Mouse (Mus musculus): ENCODE measurements around the gene Nxph3.

Nxph3 gene

GRCm38 (mm10) chr11:95514298-95514861 lies at the start of gene Nxph3:
Nxph3 (minus strand) TSS chr11:95514570.
- DNase-seq (ENCODE audit: low spot score): peak; percentile 59

- no peak for DNase-seq (ENCODE audit: low spot score)
Measured at GRCm38 (mm10) chr11:95563849-95564248, 49.5 kb upstream of the Nxph3 start.

GRCm38 (mm10) chr11:95560773-95561172 lies 46.4 kb upstream of the Nxph3 start:
- no peak for DNase-seq (ENCODE audit: low spot score)

- DNase-seq (ENCODE audit: low spot score): no peak
Measured at GRCm38 (mm10) chr11:95559761-95560160, 45.4 kb upstream of the Nxph3 start.

- DNase-seq (ENCODE audit: low spot score): no peak
Measured at GRCm38 (mm10) chr11:95557719-95558118, 43.3 kb upstream of the Nxph3 start.

- DNase-seq (ENCODE audit: low spot score): no peak
Measured at GRCm38 (mm10) chr11:95557032-95557431, 42.7 kb upstream of the Nxph3 start.

GRCm38 (mm10) chr11:95555279-95555678 lies 40.9 kb upstream of the Nxph3 start:
- no peak for DNase-seq (ENCODE audit: low spot score)

- no peak for DNase-seq (ENCODE audit: low spot score)
Measured at GRCm38 (mm10) chr11:95550301-95551021, 36.1 kb upstream of the Nxph3 start.

GRCm38 (mm10) chr11:95546021-95546782 lies 31.8 kb upstream of the Nxph3 start:
- DNase-seq (ENCODE audit: low spot score): no peak

GRCm38 (mm10) chr11:95544546-95545327 lies 30.4 kb upstream of the Nxph3 start:
- no peak for DNase-seq (ENCODE audit: low spot score)

GRCm38 (mm10) chr11:95540637-95541385 lies 26.4 kb upstream of the Nxph3 start:
- DNase-seq (ENCODE audit: low spot score): no peak

GRCm38 (mm10) chr11:95538378-95539104 lies 24.2 kb upstream of the Nxph3 start:
- no peak for DNase-seq (ENCODE audit: low spot score)

- DNase-seq (ENCODE audit: low spot score): peak; percentile 53
Measured at GRCm38 (mm10) chr11:95533484-95534160, 19.3 kb upstream of the Nxph3 start.

GRCm38 (mm10) chr11:95532353-95533072 lies 18.1 kb upstream of the Nxph3 start:
- DNase-seq (ENCODE audit: low spot score): no peak

- no peak for DNase-seq (ENCODE audit: low spot score)
Measured at GRCm38 (mm10) chr11:95528231-95528630, 13.9 kb upstream of the Nxph3 start.

- no peak for DNase-seq (ENCODE audit: low spot score)
Measured at GRCm38 (mm10) chr11:95527307-95527706, 12.9 kb upstream of the Nxph3 start.

- DNase-seq (ENCODE audit: low spot score): peak; percentile 59
Measured at GRCm38 (mm10) chr11:95521563-95521962, 7.2 kb upstream of the Nxph3 start.

GRCm38 (mm10) chr11:95520456-95521072 lies 6.2 kb upstream of the Nxph3 start:
- peak; percentile 87 for DNase-seq (ENCODE audit: low spot score)

GRCm38 (mm10) chr11:95519996-95520395 lies 5.6 kb upstream of the Nxph3 start:
- DNase-seq (ENCODE audit: low spot score): no peak

Measured in T-cell, adult 2 months (primary cell).